Mouse (Mus musculus) frontal cortex, adult (tissue): ENCODE data around the gene Gm21762.
"Not testable (repeated sequence)": the region's sequence is repeated elsewhere in the genome, so short reads cannot be mapped to it uniquely, and the experiment has no call there.

ENCODE experiments used
- ATAC-seq: cut with Nextera tagmentation; 2 replicates; pipeline ENCODE4 v1.9.2; 2017; ENCODE audit warnings: mild to moderate bottlenecking, moderate library complexity, mixed read lengths; ENCODE audit not compliant: low TSS enrichment

The Gm21762 gene

GRCm38 (mm10) chr13:120215847-120216246 lies at the start of gene Gm21762:
Gene Gm21762, minus strand, starts transcription at chr13:120215947.
- not testable (repeated sequence) for ATAC-seq

- not testable (repeated sequence) for ATAC-seq
Measured at GRCm38 (mm10) chr13:120262870-120263269, 47.1 kb upstream of the Gm21762 start, which contains the start of gene AF067061. Gene AF067061, plus strand, starts transcription at chr13:120263114.

DNA sequence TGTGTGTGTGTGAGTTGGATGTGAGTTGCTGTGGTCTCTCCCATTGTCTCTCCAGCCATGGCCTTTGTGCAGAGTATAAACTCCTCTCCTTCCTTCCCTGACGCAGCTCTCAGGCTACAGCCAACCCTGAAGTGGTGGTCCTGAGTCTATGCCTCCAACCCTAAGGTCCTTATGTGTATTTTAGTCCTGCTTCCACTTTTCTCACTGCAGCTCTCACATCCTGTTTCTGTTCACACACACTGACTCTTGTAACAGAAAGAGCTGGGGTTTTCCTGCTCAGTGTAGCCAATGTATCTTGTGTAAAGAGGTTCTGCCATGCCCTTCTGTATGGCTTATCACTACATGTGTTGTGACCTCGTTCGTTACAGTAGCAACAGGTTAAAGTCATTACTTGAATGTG lies 44.0 kb upstream of the Gm21762 start:
- ATAC-seq: not testable (repeated sequence)

DNA sequence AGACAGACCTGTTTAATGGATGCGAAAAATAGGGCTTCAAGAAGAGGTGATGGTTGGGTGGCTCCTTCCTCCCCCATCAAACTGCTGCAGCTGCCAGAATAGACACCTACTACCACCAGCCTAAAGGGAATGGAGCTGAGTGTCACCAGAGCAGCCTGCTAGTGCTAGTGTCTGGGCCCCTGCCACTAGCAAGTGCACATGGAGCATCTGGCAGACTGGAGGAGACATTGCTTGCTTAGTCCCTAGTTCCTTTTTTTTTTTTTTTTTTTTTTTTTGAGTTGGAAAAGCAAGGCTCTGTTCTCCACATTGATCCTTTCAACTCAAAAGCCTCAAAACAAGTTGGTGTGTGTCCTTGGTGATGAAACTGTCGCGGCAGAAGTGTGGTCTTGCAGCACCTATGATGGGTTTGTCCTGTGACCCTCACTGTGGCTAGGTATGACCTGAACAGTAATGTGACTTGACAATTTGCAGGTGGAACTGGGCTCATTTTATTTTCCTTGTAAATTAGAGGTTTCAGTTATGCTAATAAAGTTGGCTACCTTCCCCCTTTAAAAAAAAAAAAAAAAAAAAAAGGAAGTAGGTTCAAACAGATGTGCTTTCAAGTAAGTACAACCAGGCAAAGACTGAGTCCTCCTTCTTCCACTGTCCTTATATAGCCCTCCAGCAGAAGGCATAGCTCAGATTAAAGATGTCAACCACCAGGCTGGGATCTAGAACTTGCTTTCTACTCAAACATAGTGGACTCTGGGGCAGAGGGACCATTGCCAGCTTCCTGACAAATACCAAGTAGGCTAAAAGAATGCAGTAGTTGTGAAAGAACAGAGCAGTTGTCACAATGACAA lies 43.3 kb upstream of the Gm21762 start:
- ATAC-seq: not testable (repeated sequence)

GRCm38 (mm10) chr13:120251208-120251924 lies 35.6 kb upstream of the Gm21762 start:
- ATAC-seq: not testable (repeated sequence)

DNA sequence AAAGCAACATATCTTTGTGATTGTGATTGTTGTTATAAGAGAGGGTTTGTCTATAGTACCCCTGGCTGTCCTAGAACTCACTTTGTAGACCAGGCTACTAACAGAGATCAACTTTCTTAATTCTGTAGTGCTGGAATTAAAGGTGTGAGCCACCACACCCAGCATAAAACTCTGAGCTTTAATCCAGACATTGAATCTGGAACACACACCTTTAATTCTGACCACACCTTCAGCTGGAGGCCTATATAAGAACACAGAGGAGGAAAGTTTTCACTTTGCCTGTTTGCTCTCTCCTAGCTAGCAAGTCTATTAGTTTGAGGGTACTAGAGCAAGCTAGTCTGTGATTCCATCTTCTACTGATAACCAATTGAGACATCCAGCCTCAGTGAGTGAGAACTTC lies 23.1 kb upstream of the Gm21762 start, which contains the start of gene Gm21731:
Gm21731 (plus strand) TSS at position 301 of the 400 bp plus-strand sequence.
- not testable (repeated sequence) for ATAC-seq

DNA sequence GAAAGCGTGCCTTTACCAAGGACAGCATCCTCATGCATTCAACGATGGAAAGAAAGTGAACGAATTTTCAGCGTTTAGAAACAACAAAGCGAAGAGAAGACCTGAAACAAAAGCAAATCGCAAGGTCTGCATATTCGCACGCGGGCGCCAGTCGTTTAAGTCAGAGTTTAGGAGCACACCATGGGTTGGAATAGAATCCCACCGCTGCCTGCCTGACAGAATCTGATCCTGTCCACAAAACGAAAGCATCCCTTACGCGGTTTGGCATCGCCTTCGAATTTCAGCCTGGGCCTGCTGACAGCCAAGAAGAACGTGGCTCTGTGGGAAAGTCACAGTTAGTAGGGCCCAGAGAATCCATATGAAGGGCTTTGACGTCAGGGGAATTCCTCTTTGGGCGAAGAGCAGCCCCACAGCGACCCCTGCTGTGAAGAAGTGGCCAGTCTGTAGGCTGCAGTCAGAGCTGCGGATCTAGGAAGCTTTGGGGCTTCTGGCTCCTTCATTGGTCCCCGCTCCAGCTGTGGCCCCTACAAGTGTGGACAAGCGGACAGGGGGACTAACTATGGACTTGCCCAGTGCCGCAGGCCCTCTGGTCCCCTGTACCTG lies 16.8 kb upstream of the Gm21762 start:
- ATAC-seq: not testable (repeated sequence)

DNA sequence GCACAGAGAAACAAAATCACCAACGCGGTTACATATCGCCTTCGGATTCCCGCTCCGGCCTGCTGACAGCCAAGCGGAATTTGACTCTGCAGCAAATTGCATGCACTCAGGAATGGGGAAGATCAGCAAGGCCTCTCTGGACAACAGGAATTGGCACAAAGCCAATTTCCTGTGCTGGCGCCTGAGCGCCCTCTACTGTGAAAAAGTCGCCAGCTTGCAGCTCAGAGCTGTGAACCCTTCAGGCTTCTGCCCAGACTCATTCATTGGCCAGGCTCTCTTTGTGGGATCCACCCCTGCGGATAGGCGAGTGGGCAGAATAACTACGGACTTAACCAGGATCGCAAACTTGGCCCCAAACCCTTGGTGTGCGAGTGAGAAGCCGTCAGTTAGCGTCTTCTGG lies 16.1 kb upstream of the Gm21762 start:
- ATAC-seq: peak; percentile 27; the same call in 1 of the 2 replicates

DNA sequence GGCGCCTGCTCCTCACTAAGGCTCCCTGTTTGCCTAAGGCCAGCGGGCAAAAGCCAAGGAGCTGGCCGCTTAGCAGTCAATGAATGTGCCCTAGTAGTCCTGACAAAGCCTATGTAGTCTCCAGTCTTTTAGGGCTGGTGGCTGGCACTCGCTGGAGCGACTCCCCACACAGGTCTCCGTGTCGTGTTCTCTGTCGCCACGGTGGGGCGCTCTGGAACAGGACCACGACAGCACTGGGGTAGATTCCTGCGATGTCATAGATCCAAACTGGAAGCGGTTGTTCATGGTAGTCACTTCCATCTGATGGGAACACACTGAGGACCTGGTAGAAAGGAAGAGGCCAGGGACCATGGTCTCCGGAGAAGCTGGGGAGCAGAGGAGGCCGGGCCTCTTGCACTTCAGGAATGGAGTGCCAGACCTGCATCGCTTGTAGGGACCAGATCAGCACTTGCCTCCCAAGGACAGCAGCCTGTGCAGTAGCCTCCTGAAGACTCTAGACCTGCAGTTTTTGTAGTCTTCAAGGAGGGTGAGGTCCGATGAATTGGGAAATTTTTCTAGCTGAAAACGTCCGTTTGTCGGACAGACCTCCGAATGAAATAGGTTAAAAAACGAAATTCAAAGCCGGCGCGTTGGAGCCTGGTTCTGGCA lies 7.4 kb upstream of the Gm21762 start:
- ATAC-seq: not testable (repeated sequence)

GRCm38 (mm10) chr13:120220922-120221321 lies 5.2 kb upstream of the Gm21762 start:
- not testable (repeated sequence) for ATAC-seq

GRCm38 (mm10) chr13:120196189-120196821 lies 19.4 kb downstream of the Gm21762 start:
- ATAC-seq: not testable (repeated sequence)

- not testable (repeated sequence) for ATAC-seq
Measured at GRCm38 (mm10) chr13:120172133-120172532, 43.6 kb downstream of the Gm21762 start, which contains the start of gene Gm21818. Gene Gm21818, plus strand, starts transcription at chr13:120172433.

DNA sequence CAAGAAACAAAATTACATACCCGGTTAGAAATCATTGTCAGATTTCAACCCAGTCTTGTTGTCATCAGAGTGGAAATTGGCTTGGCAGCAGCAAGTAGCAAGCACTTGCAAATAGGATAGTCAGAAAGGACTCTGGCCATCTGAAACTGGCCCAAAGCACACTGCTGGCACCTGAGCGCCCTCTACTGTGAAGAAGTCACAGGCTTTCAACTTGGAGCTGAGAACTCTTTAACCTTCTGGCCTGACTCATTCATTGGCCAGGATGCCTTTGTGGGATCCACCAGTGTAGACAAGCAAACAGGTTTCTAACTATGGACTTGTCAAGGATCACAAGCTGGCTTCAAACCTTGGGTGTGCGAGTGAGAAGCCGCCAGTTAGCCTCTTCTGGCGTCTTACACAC lies 47.4 kb downstream of the Gm21762 start:
- ATAC-seq: not testable (repeated sequence)
